Mouse (Mus musculus) small intestine, adult 2 months (tissue): ENCODE results near the gene Tle6. TPM values are rescaled to one million over a fixed set of nuclear protein-coding genes. Genes with fewer than 3 reads are reported as not detected.

Source experiments
- H3K27ac ChIP-seq: fragments of 200-500 bp; 2 replicates; pipeline ENCODE4 v1.5.1; 2012; ENCODE audit warnings: low read depth, low read length, control low read depth, inconsistent platforms; ENCODE audit not compliant: insufficient read depth
- H3K27me3 ChIP-seq: fragments of 200-500 bp; 2 replicates; pipeline ENCODE4 v1.6.1; 2012; ENCODE audit warnings: mild to moderate bottlenecking, moderate library complexity, low read length, inconsistent platforms; ENCODE audit not compliant: control insufficient read depth, insufficient read depth
- H3K36me3 ChIP-seq: fragments of 200-500 bp; 2 replicates; pipeline ENCODE4 v1.6.1; 2012; ENCODE audit warnings: mild to moderate bottlenecking, low read length, control low read depth, inconsistent platforms; ENCODE audit not compliant: control insufficient read depth, insufficient read depth
- H3K4me1 ChIP-seq: fragments of 200-500 bp; 2 replicates; pipeline ENCODE4 v1.6.1; 2012; ENCODE audit warnings: low read length, inconsistent platforms, mixed read lengths; ENCODE audit not compliant: control insufficient read depth, insufficient read depth, insufficient read length
- H3K4me3 ChIP-seq: fragments of 200-500 bp; 2 replicates; pipeline ENCODE4 v1.5.1; 2012; ENCODE audit warnings: low read depth, mild to moderate bottlenecking, control low read depth, inconsistent platforms, low read length, moderate library complexity
- CTCF ChIP-seq: fragments of 200-500 bp; IDR thresholded peaks from 2 replicates; pipeline ENCODE4 v1.5.1; 2012; ENCODE audit warnings: low read depth, mild to moderate bottlenecking, control low read depth, inconsistent platforms, low read length, moderate library complexity, mixed read lengths; ENCODE audit not compliant: insufficient replicate concordance, insufficient read length; ENCODE audit errors: extremely low read depth
- POLR2A ChIP-seq: fragments of 200-500 bp; IDR thresholded peaks from 2 replicates; pipeline ENCODE4 v1.6.1; 2012; ENCODE audit warnings: low read depth, mild to moderate bottlenecking, control low read depth, inconsistent platforms, low read length, moderate library complexity
- WGBS: fragments of 180-500 bp; shearing (Covaris S2); methylation state at CpG from one replicate; pipeline ENCODE4 v1.1.7; 2018; 5-methylcytosine and 5-hydroxymethylcytosine counted together
- polyA plus RNA-seq: library from polyadenylated mRNA; depleted of rRNA; stranded (reverse); fragments of >200 nt; gene quantifications from 2 replicates; pipeline ENCODE4 v1.2.3, GENCODE M21; 2012

Tle6 gene
- polyA plus RNA-seq, 1 experiment = 7.3 TPM

GRCm38 (mm10) chr10:81568381-81569191 lies 32.3 kb downstream of the Tle6 start:
- no peak for TF ChIP-seq CTCF
- TF ChIP-seq POLR2A = no peak
- Histone ChIP-seq H3K4me1 (peaks cover 10% of the 10 kb centered on the region), H3K4me3 (no peak overlapping the region), H3K27ac (no peak overlapping the region), H3K36me3 (peaks cover 27% of the 10 kb centered on the region), H3K27me3 (peaks cover 3% of the 10 kb centered on the region; the same call in 1 of the 2 replicates)
- 25% methylated on average over 15 of the region's 16 CpGs for WGBS

- H3K4me1 ChIP-seq = peaks cover 26% of the 10 kb centered on the region
- no peak overlapping the region for H3K4me3 ChIP-seq
- no peak overlapping the region for H3K27ac ChIP-seq
- H3K36me3 ChIP-seq = peaks cover 45% of the 10 kb centered on the region
- no peaks in the 10 kb centered on the region for H3K27me3 ChIP-seq
- 75% methylated on average over 20 of the region's 20 CpGs for WGBS
- TF ChIP-seq POLR2A = no peak
- TF ChIP-seq CTCF = no peak
These were observed 35.3 kb downstream of the Tle6 start for GRCm38 (mm10) chr10:81565257-81566228.

GRCm38 (mm10) chr10:81564734-81565133 lies 36.1 kb downstream of the Tle6 start:
- H3K36me3 ChIP-seq = peaks cover 45% of the 10 kb centered on the region
- H3K27me3 ChIP-seq = no peaks in the 10 kb centered on the region
- H3K4me1 ChIP-seq = peaks cover 26% of the 10 kb centered on the region
- TF ChIP-seq POLR2A (no peak), CTCF (peak; percentile 69; the same call in 1 of the 2 replicates)
- 48% methylated on average over 10 of the region's 10 CpGs for WGBS
- no peak overlapping the region for H3K27ac ChIP-seq
- no peak overlapping the region for H3K4me3 ChIP-seq

- H3K27me3 ChIP-seq = no peaks in the 10 kb centered on the region
- 26% methylated on average over 10 of the region's 10 CpGs for WGBS
- H3K4me1 ChIP-seq = peaks cover 26% of the 10 kb centered on the region
- H3K4me3 ChIP-seq = peak overlapping the region; percentile 16
- H3K36me3 ChIP-seq = peaks cover 45% of the 10 kb centered on the region
- TF ChIP-seq CTCF = no peak
- TF ChIP-seq POLR2A = no peak
- no peak overlapping the region for H3K27ac ChIP-seq
These were observed 36.7 kb downstream of the Tle6 start for GRCm38 (mm10) chr10:81564216-81564615.

- H3K27me3 ChIP-seq = no peaks in the 10 kb centered on the region
- H3K36me3 ChIP-seq = peaks cover 45% of the 10 kb centered on the region
- TF ChIP-seq POLR2A (no peak), CTCF (no peak)
- peaks cover 28% of the 10 kb centered on the region for H3K4me1 ChIP-seq
- 0 out of 2 replicates have a peak overlapping the region, but pooled peaks have one; percentile 8 for H3K4me3 ChIP-seq
- WGBS = 34% methylated on average over 6 of the region's 6 CpGs
- H3K27ac ChIP-seq = peak overlapping the region; percentile 20; the same call in 1 of the 2 replicates
These were observed 37.4 kb downstream of the Tle6 start for GRCm38 (mm10) chr10:81563481-81563880.

GRCm38 (mm10) chr10:81562411-81562810 lies 38.5 kb downstream of the Tle6 start:
- WGBS = 72% methylated on average over 6 of the region's 6 CpGs
- no peak overlapping the region for H3K27ac ChIP-seq
- H3K27me3 ChIP-seq = no peaks in the 10 kb centered on the region
- TF ChIP-seq CTCF = no peak
- no peak for TF ChIP-seq POLR2A
- peaks cover 45% of the 10 kb centered on the region for H3K36me3 ChIP-seq
- peak overlapping the region; percentile 1; the same call in 1 of the 2 replicates for H3K4me3 ChIP-seq
- peaks cover 28% of the 10 kb centered on the region for H3K4me1 ChIP-seq
